Mouse (Mus musculus) adrenal gland, postnatal 14 days (tissue): ENCODE results near the gene Lgals7. TPM values are rescaled to one million over a fixed set of nuclear protein-coding genes. Genes with fewer than 3 reads are reported as not detected.

Experiments
- DNase-seq: peaks from one replicate; pipeline ENCODE4 v3.0.0; 2021; ENCODE audit warnings: mixed read lengths
- total RNA-seq: library from RNA; stranded (reverse); gene quantifications from 2 replicates; pipeline ENCODE4 v1.2.3, GENCODE M21; 2021

Gene Lgals7
- total RNA-seq, 1 experiment from 2014 or later: 1.1 TPM

GRCm38 (mm10) chr7:28830981-28831380 lies 32.7 kb upstream of the Lgals7 start:
- DNase-seq: no peak

DNA sequence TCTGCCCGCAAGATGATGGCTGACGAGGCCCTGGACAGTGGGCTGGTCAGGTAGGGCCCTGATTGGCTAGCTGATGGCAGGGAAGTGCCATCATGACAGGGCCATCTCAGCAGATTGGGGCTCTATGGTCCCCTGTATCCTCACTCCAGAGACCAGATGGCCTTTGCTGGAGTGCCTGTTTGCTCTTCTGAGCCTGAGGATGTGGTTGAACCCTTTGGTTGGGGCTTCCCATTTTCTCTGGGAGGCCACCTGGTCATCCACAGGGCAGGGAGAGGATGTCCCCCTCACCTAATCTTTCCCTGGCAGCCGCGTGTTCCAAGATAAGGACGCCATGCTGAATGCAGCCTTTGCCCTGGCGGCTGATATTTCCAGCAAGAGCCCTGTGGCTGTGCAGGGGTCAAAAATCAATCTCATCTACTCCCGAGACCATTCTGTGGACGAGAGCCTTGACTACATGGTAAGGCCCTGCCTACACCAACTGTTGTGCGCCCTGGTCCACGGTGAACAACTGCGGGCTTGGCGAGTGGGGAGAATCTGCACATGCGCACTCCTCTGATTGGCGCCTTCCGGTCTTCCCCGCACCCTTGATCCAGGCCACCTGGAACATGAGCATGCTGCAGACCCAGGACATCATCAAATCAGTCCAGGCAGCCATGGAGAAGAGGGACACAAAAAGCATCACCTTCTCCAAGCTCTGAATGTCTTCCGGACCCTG lies 32.1 kb upstream of the Lgals7 start:
- no peak for DNase-seq

DNA sequence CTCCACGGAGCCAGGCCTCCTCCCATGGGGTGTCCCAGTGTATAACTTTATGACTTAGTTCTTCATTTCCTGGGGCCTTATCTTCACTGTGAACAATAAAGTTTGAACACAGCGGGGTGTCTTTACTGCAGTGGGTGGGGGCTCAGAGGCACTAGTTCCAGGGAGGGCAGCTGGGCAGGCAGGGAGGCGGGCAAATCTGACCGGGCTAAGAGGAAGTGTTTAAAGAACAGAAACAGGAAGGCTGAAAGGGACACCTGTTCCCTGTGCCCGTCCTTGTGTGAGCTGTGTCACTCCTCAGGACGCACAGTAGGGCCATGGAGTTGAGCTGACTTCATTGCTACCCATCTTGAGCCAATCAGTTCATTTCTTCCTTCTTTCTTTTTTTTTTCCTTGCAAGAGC lies 31.5 kb upstream of the Lgals7 start:
- no peak for DNase-seq

- no peak for DNase-seq
Measured at GRCm38 (mm10) chr7:28833723-28834347, 29.8 kb upstream of the Lgals7 start, which contains the start of gene Lgals4. Lgals4 (plus strand) TSS chr7:28833854.

DNA sequence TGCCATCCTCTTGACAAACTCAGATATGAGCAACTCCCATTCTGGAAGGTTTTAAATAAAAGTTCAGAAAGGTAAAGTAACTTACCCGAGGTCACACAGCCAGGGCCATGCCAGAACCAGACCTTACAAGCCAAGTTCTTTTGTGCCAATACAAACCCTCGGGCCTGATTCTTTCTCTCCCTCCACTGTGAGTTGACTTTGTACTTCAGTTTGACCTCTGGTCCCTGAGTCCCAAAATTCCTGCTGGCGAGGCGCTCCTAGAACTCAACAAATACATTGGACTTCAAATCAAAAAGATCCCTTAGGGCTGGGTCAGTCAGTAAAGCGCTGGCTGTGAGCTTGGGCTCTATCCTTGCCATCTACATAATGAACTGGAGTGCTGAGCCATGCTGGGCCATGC lies 26.7 kb upstream of the Lgals7 start:
- no peak for DNase-seq

- peak; percentile 48 for DNase-seq
Measured at GRCm38 (mm10) chr7:28838331-28838730, 25.3 kb upstream of the Lgals7 start.

DNA sequence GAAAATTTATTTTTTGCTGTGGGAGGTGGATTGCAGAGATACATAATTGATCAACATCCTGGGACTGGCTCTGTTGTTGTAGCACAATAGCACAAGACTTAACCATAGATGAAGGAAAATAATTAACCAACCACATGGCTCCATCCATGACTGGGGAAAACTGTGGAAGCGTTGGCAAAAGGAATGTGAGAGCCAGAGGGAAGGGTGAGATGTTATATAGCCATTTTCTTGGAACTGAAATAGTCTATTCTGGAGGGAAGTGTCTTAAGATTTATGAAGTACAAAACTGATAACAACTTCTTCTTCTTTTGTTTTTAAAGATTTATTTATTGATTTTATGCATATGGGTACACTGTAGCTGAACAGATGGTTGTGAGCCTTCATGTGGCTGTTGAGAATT lies 16.4 kb upstream of the Lgals7 start:
- no peak for DNase-seq

DNA sequence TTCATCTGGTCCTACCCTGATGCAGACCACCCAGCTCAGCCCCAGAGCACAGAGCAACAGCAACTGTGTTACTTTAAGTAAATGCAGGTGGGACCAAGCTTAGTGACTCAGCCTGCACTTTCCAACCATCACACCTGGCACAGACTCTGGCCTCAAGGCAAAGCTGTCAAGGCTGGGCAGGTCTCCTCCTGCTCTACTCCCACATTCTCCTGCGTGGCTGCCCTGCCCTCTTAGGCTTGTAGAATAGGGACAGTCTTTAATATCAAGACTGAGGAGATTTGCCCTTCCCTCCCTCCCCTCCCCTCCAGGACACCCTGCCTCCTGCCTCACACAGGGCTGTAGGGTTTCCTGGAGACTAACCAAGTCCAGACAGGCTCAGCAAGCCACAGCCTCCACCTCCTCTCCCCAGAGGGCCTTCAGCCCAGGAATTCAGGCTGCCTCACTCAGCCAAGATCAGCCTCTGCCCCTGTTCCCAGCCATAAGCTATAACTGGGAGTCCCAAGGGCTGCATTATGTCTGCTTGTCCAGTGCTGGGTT lies 13.9 kb upstream of the Lgals7 start:
- DNase-seq: no peak

DNA sequence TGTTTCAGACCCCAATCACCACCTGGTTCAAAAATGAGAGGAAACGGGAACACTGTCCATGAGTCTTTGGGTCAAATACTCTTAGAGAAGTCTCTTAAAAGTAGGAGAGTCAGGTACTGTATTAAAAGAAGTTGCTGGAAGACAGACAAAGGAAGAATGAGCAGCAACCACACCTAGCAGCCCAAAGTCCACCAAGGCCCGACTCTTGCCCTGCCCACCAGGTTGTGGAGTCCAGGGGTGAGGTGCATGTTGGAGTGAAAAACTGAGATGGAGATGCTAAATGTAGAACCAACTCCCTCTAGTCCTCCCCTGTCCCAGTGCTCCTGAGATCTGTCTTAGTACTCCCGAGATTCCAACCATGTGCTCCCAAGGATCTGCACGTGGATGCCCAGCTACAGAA lies 13.0 kb upstream of the Lgals7 start:
- DNase-seq: no peak

GRCm38 (mm10) chr7:28859953-28860352 lies 3.7 kb upstream of the Lgals7 start:
- DNase-seq: no peak

DNA sequence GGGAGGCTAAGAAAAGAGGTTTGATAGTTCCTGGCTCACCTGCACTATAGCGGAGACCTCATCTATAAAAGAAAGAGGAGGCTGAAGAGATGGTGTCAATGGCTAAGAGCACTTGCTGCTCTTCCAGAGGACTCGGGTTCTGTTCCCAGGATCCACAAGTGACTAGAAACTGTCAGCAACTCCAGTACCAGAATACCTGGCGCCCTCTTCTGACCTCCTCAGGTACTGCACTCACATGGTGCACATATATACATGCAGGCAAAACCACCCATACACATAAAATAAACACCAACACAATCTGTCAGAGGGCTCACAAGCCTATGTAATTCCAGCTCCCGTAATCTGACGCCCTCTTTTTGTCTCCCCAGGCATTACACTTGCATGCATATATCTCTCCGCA lies 2.8 kb upstream of the Lgals7 start:
- DNase-seq: no peak

DNA sequence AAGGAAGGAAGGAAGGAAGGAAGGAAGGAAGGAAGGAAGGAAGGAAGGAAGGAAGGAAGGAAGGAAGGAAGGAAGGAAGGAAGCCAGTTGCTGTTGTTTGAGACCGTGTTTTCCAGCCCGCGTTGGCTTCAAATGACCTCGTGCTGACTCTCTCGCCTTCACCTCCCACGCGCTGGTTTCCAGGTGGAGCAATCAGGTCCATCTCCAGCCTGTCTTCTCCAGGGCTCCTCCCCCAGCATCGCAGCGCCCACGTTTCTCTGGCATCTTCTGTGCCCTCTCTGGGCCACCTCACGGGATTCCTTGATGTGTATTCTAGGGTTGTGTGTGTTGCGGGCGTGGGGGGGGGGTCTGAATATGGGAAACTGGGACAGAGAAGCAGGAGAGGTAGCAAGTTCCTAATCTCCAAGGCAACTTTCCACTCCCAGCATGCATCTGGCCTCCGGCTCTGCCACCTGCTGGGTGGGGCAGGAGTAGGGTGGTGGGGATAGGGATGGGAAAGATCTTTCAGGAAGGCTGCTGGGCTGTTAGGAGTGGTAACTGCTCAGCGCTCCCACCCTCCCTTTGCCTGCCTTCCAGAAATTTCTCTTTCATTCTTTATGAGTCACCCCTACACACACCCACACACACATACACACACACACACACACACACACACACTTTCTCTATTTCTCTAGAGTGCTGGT lies 695 bp upstream of the Lgals7 start:
- no peak for DNase-seq

GRCm38 (mm10) chr7:28864288-28864750 lies 666 bp downstream of the Lgals7 start:
- DNase-seq: no peak

GRCm38 (mm10) chr7:28865481-28866300 lies 2.0 kb downstream of the Lgals7 start:
- DNase-seq: peak; percentile 92

DNA sequence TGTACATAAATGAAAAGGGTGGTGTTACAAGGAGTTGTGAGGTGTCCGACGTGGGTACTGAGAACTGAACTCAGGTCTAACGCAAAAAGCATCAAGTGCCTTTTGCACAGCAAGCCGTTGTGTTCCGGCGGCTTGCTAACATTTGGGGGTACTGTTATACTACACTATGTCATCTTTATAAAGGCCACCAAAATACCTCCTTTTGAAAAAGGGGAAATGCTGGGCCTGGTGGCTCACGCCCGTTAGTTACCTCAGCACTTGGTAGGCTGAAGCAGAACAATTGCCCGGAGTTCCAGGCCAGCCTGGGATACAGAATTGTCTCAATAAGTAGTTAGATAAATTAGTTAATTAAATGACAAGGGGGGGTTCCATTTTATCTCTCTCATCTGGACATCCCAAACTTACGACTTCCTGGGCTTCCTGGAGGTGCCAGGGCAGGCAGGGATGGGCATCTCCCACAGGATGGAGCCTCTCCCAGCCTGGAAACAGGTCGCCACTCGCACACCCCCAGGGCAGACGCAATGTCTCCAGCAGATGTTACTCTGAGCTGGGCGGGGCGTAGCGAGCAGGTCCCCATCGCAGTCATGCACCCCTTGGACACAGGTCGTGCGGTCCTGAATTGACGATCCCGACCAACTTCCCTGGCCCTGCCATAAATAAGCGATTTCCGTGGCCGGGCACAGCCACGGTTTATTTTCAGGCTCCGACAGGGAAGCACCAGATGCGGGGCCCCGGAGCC lies 3.3 kb downstream of the Lgals7 start:
- DNase-seq: no peak

DNA sequence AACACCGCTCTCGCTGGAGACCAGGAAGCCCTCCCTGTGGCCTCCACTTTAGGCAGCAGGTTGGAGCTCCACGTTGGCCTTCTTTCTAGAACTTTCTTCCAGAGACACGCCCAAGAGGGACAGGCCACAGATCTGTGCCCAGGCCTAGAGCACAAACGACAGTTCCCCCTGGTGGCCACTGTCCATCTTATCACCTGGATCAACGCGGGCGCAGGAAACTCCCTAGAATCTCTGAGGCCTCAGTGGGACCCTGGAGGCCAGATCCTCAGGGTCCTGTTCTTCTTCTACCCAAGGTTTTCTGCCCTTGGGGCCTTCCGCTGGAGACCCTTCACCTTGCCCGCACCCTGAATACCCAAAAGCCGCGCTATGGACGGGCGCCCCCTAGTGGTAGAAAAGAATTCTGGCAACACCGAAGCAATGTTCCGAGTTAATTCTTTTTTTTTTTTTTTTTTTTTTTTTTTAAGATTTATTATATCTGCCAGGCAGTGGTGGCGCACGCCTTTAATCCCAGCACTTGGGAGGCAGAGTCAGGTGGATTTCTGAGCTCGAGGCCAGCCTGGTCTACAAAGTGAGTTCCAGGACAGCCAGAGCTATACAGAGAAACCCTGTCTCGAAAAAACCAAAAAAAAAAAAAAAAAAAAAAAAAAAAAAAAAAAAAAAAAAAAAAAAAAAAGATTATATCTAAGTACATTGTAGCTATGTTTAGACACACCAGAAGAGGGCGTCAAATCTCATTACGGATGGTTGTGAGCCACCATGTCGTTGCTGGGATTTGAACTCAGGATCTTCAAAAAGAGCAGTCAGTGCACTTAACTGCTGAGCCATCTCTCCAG lies 4.1 kb downstream of the Lgals7 start:
- DNase-seq: peak; percentile 89

DNA sequence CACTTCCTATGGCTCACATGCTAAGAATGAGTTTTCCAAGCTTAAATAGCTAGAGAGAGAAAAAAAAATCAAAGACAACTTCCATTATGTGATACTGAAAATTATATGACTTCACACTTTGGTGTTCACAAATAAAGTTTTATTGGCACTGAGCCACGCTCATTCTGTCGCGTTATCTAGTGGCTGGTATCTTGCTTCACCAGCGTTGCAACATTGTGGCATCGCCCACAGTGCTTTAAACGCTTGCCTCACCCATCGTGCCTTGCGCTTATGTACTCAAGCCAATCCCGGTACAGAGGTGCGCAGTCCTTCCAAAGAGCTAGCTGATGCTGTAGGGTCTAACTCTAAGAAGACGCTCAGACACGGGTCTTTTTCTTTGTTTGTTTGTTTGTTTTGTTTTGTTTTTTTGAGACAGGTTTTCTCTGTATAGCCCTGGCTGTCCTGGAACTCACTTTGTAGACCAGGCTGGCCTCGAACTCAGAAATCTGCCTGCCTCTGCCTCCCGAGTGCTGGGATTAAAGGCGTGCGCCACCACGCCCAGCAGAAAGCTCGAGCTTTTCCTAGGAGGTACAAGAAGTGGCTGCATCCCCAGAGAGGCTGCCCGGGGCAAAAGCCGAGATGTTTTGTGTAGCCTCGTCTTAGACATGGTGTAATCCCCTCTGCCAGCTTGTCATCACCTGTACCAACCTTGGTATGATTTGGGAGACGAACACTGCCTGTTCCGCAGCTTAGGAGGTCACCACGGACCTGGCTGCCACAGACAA lies 7.4 kb downstream of the Lgals7 start:
- DNase-seq: peak; percentile 38

GRCm38 (mm10) chr7:28874565-28874964 lies 10.9 kb downstream of the Lgals7 start:
- DNase-seq: no peak

GRCm38 (mm10) chr7:28876099-28876498 lies 12.4 kb downstream of the Lgals7 start:
- peak; percentile 62 for DNase-seq

GRCm38 (mm10) chr7:28877155-28877554 lies 13.5 kb downstream of the Lgals7 start:
- no peak for DNase-seq
